Mouse (Mus musculus) gastrocnemius, postnatal 10 days (tissue): Measurements from ENCODE around the gene Hnf4a. TPM values are rescaled to one million over a fixed set of nuclear protein-coding genes. Genes with fewer than 3 reads are reported as not detected.

ENCODE experiments used
- DNase-seq: peaks from one replicate; pipeline ENCODE4 v3.0.0; 2021; ENCODE audit warnings: mixed read lengths
- total RNA-seq, 2 experiments: library from RNA; stranded (reverse); gene quantifications; 2 replicates each; pipeline ENCODE4 v1.2.3; 2021

Hnf4a gene
- total RNA-seq, 2 experiments from 2014 or later, result 0.23 TPM; not detected in 1

DNA sequence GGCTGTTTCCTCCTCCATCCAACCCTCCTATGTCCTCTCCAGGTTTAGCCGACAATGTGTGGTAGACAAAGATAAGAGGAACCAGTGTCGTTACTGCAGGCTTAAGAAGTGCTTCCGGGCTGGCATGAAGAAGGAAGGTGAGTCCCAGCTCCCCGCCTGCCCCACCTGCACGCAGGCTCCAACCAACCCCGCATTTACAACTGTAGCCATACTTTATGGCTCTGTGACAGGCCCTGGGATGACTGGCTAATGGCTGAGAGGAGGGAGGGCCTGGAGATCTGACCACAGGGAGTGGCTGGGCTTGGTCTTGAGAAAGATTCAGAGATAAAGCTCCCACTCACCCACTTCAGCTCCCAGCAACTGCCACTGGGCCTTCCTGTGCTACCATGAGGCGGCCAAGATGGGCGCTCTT, 45.9 kb downstream of the Hnf4a start:
- no peak for DNase-seq

- DNase-seq, result no peak
These were observed 47.9 kb downstream of the Hnf4a start for GRCm38 (mm10) chr2:163554425-163554982.

DNA sequence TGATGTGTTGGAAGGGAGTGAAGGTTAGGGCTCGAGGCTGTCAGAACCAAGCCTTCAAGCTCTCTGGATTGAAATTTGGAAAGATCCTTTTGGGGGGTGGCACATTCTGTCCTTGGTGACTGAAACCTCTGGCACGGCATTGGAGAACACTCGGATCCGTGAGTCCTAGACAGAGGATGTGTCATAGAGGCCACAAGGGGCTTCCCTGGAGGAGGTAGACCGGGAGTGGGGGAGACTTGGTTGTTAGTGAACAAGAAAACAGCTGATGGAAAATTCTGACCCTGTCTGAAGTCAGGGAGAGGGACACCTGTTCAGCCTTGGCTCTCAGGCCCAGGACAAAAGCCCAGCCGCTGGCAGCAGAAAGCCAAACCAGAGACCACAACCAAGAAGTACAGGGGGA, 48.4 kb downstream of the Hnf4a start:
- DNase-seq, result no peak

GRCm38 (mm10) chr2:163555417-163555816, 48.8 kb downstream of the Hnf4a start:
- no peak for DNase-seq

GRCm38 (mm10) chr2:163558548-163558947, 51.9 kb downstream of the Hnf4a start:
- DNase-seq, result no peak

DNA sequence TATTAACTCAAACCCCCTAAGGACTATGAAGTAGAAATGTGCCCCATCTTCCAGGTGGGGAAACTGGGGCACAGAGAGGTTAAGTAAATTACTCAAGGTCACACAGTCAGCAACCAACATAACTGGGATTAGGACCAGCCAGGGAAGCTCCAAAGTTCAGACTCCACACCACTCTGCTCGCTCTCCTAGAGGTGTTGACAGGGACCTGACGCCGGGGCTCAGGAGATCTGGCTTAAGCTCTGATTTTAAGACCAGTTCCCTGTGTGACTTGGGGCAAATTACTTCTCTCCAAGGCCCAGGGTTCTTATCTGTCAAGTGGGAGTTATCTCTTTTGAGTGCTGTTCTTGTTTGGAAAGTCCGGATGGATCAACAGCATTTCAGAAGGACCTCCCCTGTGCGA, 52.6 kb downstream of the Hnf4a start:
- no peak for DNase-seq

DNA sequence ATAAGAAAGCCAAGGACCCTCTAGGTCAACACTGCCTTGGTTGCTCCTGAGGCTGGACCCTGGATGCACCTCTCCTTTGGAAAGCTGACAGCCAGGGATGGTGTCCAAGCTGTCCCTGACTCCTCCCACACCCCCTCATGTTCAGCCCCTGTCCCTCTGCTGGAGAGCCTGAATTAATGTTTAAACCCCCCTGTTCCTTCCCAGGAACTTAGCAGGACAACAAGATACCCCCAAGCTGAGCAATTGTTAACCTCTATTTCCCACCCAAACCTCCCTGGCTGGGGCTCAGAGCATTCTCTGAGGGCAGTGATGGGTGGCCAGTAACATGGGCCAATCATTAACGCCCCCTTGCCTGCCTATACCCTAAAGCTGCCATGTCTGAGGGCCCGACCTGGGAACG, 53.6 kb downstream of the Hnf4a start:
- DNase-seq, result no peak

- DNase-seq, result no peak
These were observed 54.8 kb downstream of the Hnf4a start for GRCm38 (mm10) chr2:163561258-163561948.

DNA sequence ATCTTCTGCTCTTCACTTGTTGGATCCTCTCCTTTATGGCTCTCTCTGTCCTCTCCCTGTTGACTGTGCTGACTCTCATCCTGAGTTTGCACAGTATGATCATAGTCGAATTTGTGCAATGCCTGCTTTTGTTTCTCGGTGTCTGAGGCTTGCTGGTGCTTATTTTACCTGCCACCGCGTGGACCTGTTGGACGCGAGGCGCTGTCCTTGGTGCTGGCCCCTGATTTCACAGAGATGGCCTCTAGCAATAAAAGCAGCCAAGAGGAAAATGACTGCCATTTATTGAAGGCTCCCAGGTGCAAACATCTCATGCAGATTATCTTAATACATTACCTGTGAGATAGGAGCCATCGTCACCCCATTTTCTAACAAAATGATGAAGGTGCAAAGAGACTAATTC, 58.0 kb downstream of the Hnf4a start:
- DNase-seq, result no peak

DNA sequence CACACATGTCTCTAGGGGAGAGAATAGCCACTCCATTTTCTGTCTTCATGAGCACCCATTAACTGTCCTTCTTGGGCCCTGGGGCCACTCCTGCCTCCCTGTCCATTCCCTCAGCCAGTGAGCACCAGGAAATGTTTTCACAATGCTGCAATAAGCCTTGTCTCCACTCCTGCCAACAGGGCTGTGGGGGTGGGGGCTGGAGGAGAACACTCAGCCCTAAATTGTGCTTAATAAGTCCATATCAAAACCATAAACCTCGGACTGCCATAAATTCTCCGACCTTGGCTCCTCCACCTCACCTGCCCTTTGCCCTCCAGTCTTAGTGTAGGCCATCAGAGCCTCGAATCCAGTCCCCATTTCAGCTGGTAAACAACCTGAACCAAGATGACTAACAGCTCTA, 67.7 kb downstream of the Hnf4a start:
- DNase-seq, result no peak

- DNase-seq, result no peak
These were observed 68.6 kb downstream of the Hnf4a start for GRCm38 (mm10) chr2:163575248-163575647.

- no peak for DNase-seq
These were observed 71.4 kb downstream of the Hnf4a start for GRCm38 (mm10) chr2:163577986-163578385.

DNA sequence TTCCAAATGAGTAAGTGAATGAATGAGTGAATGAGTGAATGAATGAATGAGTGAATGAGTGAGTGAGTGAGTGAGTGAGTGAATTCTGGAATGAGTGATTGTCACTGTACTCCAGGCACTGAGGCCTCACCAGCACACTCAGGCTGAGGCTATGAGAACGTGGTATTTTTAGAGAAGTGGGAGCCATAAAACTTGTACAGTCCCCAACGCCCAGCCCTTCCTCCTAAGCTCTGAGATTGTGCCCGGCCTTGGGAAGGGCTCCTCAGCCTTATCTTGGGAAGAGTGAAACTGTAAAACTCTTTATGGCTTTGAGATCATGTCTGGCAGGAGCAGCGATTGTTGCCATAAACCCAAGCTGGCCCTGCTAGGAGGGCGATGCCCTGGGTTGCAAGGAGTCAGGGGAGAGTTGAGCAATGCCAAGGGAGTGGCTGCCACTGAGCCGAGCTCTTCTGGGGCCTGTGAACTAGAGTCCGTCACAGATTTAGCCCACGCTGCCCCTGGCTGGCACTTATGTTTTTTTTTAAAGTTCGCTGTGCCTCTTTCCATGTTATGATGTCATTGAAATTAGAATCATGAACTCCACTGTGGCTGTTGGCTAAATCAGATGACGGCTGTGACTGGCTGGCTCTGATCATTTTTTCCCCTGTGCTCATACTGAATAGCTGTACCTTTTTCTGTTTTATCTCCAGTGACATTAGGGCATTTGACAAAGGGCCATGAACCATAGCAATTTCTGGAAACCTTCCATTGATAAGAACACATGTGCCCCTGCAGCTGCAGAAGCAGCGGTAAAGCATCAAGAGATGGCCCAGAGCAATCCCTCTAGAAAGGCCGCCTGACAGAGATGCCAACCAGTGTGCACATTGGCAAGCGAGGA, 73.7 kb downstream of the Hnf4a start:
- DNase-seq, result no peak

GRCm38 (mm10) chr2:163583226-163584087, 76.8 kb downstream of the Hnf4a start:
- no peak for DNase-seq

- DNase-seq, result no peak
These were observed 77.4 kb downstream of the Hnf4a start for GRCm38 (mm10) chr2:163584088-163584426.

- DNase-seq, result no peak
These were observed 80.0 kb downstream of the Hnf4a start for GRCm38 (mm10) chr2:163586384-163587261.

- no peak for DNase-seq
These were observed 80.9 kb downstream of the Hnf4a start for GRCm38 (mm10) chr2:163587506-163587905.

DNA sequence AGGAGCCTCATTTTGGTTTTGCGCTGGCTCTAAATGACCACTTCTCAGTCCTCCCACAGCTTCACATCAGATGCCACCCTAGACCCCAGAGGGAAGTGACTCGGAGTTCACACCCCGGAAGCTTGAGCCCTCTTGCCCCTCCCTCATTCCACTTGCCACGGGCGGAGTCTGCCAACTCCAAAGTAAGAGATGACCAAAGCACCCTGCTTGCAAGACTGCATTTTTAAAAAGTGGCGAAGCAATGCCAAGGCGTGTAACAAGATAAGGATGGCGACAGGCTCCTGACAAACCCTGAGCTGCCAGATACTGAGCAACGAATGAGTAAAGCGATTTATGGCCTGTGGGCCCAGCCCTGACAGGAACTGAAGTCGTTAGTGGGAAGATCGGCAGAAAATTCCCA, 83.6 kb downstream of the Hnf4a start:
- no peak for DNase-seq

DNA sequence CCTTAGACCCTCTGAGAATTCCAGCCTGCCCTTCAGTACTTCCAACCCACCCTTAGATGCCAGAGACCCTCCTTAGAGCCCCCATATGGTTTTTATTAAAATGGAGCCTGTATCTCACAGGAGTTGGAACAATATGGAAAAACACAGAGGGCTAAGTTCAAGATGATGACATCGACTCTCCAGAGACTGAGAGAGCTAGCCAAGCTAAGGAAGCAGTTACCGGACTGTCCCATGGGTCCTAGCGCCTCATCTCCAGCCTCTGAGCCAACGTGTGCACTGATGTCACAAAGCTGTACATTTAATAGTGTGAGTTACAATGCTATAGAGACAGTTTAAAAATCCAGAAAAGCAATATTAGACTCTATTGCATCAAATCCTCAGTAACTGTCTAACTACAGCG, 84.4 kb downstream of the Hnf4a start:
- DNase-seq, result no peak

- peak; percentile 25 for DNase-seq
These were observed 85.5 kb downstream of the Hnf4a start for GRCm38 (mm10) chr2:163592084-163592483.

GRCm38 (mm10) chr2:163593636-163594282, 87.2 kb downstream of the Hnf4a start:
- no peak for DNase-seq
